Mouse (Mus musculus) forebrain, embryonic 13.5 days (tissue): ENCODE measurements around the gene D130043K22Rik. TPM values are rescaled to one million over a fixed set of nuclear protein-coding genes. Genes with fewer than 3 reads are reported as not detected.

ENCODE experiments used
- ATAC-seq: fragments of 200-750 bp; cut with Nextera tagmentation; 2 replicates; pipeline ENCODE4 v1.8.0; 2017
- H3K27ac ChIP-seq: fragments of 300-500 bp; sonication (generic); 2 replicates; pipeline ENCODE4 v1.5.1; 2015; ENCODE audit warnings: inconsistent platforms, mild to moderate bottlenecking, moderate library complexity
- H3K27me3 ChIP-seq: fragments of 300-500 bp; sonication (generic); 2 replicates; pipeline ENCODE4 v1.6.1; 2015; ENCODE audit warnings: mild to moderate bottlenecking, inconsistent platforms
- H3K36me3 ChIP-seq: fragments of 300-500 bp; sonication (generic); 2 replicates; pipeline ENCODE4 v1.6.1; 2015; ENCODE audit warnings: mild to moderate bottlenecking, inconsistent platforms; ENCODE audit not compliant: poor library complexity, severe bottlenecking
- H3K4me1 ChIP-seq: fragments of 300-500 bp; sonication (generic); 2 replicates; pipeline ENCODE4 v1.6.1; 2015; ENCODE audit warnings: inconsistent platforms
- H3K4me2 ChIP-seq: fragments of 300-500 bp; sonication (generic); 2 replicates; pipeline ENCODE4 v1.6.1; 2015; ENCODE audit warnings: inconsistent platforms, mild to moderate bottlenecking, moderate library complexity
- H3K4me3 ChIP-seq: fragments of 300-500 bp; sonication (generic); 2 replicates; pipeline ENCODE4 v1.5.1; 2015; ENCODE audit warnings: mild to moderate bottlenecking, inconsistent platforms
- H3K9ac ChIP-seq: fragments of 300-500 bp; sonication (generic); 2 replicates; pipeline ENCODE4 v1.6.1; 2015; ENCODE audit warnings: mild to moderate bottlenecking, inconsistent platforms
- H3K9me3 ChIP-seq: fragments of 300-500 bp; sonication (generic); replicated peaks from 2 replicates; pipeline ENCODE4 v1.6.1; 2016; ENCODE audit warnings: inconsistent platforms
- WGBS: fragments of 180-500 bp; shearing (Covaris S2); methylation state at CpG from one replicate; pipeline ENCODE4 v1.1.7; 2015; 5-methylcytosine and 5-hydroxymethylcytosine counted together
- polyA plus RNA-seq: library from polyadenylated mRNA; unstranded; fragments of >200 nt; fragmentation: Nextera tagmentation; extraction: Ambion mirVana; gene quantifications from 2 replicates; pipeline ENCODE4 v1.2.1, GENCODE M21; 2015

The D130043K22Rik gene
- polyA plus RNA-seq, 1 experiment from 2014 or later, result 0.96 TPM

DNA sequence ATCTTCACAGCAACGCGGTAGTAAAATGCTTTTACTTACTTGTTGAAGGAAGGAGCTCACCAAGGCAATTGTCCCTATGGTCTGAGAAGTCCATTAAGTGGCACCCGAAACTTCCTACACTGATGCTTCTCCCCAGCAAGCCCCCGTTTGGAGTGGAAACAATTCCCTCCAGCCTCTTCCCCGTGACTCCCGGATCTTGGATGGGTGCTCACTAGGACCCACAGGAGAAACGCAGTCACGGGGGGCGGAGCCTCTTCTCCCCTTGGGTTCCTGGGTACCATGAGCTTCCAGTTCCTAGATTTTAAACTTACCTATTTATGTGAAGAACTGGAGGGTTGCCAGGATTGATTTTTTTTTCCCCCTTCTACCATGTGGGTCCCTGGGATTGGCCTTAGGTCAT, 94.5 kb downstream of the D130043K22Rik start:
- WGBS, result 89% methylated on average over 9 of the region's 9 CpGs
- Histone ChIP-seq H3K4me2 (no peak overlapping the region), H3K27ac (no peak overlapping the region), H3K27me3 (0 out of 2 replicates have a peak, but pooled peaks cover 3% of the 10 kb centered on the region), H3K4me1 (peaks cover 27% of the 10 kb centered on the region), H3K4me3 (no peak overlapping the region), H3K9me3 (no peaks in the 10 kb centered on the region), H3K36me3 (no peaks in the 10 kb centered on the region), H3K9ac (no peak overlapping the region)
- no peak for ATAC-seq

DNA sequence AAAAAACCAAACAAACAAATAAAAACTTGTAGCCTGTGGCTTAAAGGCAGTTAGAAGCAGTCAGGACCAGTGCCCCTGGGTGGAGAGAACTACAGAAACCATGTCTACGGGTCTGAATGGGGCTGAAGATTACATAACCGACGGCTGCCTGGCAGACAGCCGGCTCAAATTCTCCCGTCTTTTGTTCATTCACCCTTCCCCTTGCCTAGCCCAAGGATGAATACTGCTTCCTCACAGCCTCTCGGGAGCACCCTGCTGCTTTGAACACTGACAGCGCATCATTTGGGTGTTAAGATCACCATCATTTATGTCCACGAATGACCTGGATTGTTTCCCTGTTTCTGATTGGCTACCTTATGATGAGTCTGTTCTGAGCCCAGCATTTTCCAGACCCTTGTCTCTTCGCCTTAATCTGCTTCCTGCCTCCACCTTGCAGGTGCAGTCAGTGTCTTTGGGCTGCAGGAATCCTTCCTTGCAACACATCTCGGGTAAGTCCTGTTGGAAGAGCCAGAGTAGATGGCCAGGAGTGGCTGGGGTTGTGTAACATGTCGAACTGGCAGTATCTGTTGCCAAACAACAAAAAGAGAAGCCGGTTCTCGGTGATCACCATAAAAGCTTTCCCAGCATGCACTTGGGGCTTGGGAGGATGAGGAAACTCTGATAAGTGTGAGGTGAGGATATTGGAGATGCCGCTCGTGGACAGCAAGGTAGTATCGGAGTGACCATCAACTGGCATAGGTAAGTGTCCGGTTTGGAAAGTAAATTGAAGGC, 97.8 kb downstream of the D130043K22Rik start, which contains the start of gene Gpld1:
Gene Gpld1 (plus strand): TSS at position 641 of the 771 bp plus-strand sequence.
- Histone ChIP-seq H3K9me3 (no peaks in the 10 kb centered on the region), H3K4me1 (peaks cover 17% of the 10 kb centered on the region), H3K4me2 (peak within 1 kb of the TSS; percentile 8; the same call in 1 of the 2 replicates), H3K36me3 (no peaks in the 10 kb centered on the region), H3K27me3 (0 out of 2 replicates have a peak, but pooled peaks cover 3% of the 10 kb centered on the region), H3K4me3 (no peak within 1 kb of the TSS), H3K27ac (no peak within 1 kb of the TSS), H3K9ac (no peak within 1 kb of the TSS)
- WGBS, result 44% methylated on average over 17 of the region's 17 CpGs
- ATAC-seq, result no peak

DNA sequence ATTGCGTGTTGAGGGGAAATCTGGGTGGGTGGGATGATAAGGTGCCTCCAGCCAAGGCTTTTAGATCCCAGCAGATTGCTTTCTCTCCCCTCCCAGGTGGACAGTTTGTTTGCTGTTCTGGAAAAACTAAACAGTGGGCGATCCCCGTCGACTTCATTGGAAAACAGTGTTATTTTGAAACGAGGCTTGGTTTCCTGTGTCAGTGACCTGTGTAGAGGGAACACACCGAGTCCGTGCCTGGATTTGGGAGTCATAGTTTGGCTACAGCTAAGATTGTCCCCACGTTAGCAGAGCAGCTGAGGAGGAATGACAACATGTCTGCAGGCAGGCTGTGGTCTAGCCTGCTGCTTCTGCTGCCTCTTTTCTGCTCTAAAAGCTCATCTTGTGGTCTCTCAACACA, 98.4 kb downstream of the D130043K22Rik start:
- WGBS, result 86% methylated on average over 8 of the region's 8 CpGs
- Histone ChIP-seq H3K9me3 (no peaks in the 10 kb centered on the region), H3K27me3 (0 out of 2 replicates have a peak, but pooled peaks cover 3% of the 10 kb centered on the region), H3K27ac (no peak overlapping the region), H3K4me1 (peaks cover 11% of the 10 kb centered on the region), H3K4me3 (no peak overlapping the region), H3K36me3 (no peaks in the 10 kb centered on the region), H3K9ac (no peak overlapping the region), H3K4me2 (no peak overlapping the region)
- no peak for ATAC-seq

DNA sequence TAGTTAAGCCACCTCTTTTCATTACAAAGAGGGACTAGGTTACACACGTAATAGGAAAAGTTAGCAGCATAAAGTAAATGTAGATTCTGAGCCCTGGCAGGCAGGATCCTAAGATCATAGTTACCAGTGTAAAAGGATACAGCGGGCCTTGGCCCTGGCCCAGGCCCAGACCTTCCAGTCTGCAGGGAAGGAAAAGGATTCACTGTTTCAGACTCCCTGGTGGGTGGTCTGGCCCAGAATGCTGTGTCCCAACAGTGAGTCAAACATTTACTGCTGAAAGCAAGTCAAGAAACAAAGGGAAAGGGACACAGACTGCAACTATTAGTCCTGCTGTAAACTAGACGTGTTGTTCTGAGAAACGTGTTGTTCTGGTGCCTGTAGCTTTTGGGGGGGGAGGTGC, 100.6 kb downstream of the D130043K22Rik start:
- no peak overlapping the region for H3K4me2 ChIP-seq
- no peak overlapping the region for H3K4me3 ChIP-seq
- no peak for ATAC-seq
- H3K27me3 ChIP-seq, result 0 out of 2 replicates have a peak, but pooled peaks cover 3% of the 10 kb centered on the region
- no peak overlapping the region for H3K27ac ChIP-seq
- WGBS, result 18% methylated on average over 4 of the region's 4 CpGs
- H3K36me3 ChIP-seq, result no peaks in the 10 kb centered on the region
- H3K4me1 ChIP-seq, result 0 out of 2 replicates have a peak, but pooled peaks cover 8% of the 10 kb centered on the region
- no peak overlapping the region for H3K9ac ChIP-seq
- no peaks in the 10 kb centered on the region for H3K9me3 ChIP-seq

DNA sequence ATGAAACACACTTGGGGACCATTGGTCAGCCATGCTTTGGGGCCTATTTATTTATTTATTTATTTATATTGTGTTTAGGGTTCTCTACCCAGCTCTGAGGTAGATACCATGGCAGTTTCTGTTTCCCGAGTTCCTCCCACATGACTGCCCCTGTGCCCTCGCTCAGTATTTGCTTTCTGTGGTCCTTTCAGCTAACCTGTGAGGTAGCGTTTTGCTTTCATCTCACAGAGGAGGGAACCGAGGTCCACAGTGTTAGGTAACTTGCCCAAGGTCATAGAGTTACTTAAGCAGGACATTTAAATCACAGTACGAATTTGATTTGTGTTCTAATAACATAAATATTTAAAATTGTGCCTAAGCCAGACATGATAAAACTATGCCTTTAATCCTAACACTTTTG, 102.2 kb downstream of the D130043K22Rik start:
- no peak overlapping the region for H3K4me3 ChIP-seq
- 91% methylated on average over 5 of the region's 5 CpGs for WGBS
- H3K27me3 ChIP-seq, result no peaks in the 10 kb centered on the region
- no peaks in the 10 kb centered on the region for H3K36me3 ChIP-seq
- no peak for ATAC-seq
- no peak overlapping the region for H3K27ac ChIP-seq
- H3K4me2 ChIP-seq, result no peak overlapping the region
- 0 out of 2 replicates have a peak, but pooled peaks cover 7% of the 10 kb centered on the region for H3K4me1 ChIP-seq
- no peak overlapping the region for H3K9ac ChIP-seq
- no peaks in the 10 kb centered on the region for H3K9me3 ChIP-seq

DNA sequence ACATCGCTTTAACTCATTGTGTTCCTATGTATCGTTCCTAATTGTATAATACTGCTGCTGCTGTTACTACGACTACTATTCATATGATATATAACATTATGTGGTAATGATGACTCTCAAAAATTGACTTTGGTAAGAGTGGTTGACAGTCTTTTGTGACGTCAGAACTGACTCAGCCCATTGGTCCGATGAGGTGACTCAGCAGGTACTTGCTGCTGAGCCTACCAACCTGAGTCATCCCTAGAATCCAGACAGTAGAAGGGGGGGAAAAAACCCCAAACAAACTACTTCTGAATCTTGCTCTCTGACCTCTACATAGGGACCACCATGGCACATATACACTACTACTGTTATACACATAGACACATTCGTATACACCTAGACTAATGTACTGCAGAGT, 103.9 kb downstream of the D130043K22Rik start:
- ATAC-seq, result no peak
- 91% methylated on average over 6 of the region's 6 CpGs for WGBS
- Histone ChIP-seq H3K36me3 (no peaks in the 10 kb centered on the region), H3K9ac (no peak overlapping the region), H3K9me3 (no peaks in the 10 kb centered on the region), H3K27ac (no peak overlapping the region), H3K4me2 (no peak overlapping the region), H3K4me3 (no peak overlapping the region), H3K27me3 (no peaks in the 10 kb centered on the region), H3K4me1 (no peaks in the 10 kb centered on the region)

Other genes with a start within 250 kb of the D130043K22Rik start
- not detected in 2 replicates for gene Armh2, start 103.9 kb upstream of the D130043K22Rik start, polyA plus RNA-seq
- 108 and 109 TPM in 2 replicates for gene Gmnn, start 83.2 kb upstream of the D130043K22Rik start, polyA plus RNA-seq
- 27.8 and 28.4 TPM in 2 replicates for gene BC005537, start 43.5 kb upstream of the D130043K22Rik start, polyA plus RNA-seq
- 63.6 and 66.5 TPM in 2 replicates for gene Acot13, start 13.6 kb upstream of the D130043K22Rik start, polyA plus RNA-seq
- 58.3 TPM in 2 replicates for gene Tdp2, start 13.5 kb upstream of the D130043K22Rik start, polyA plus RNA-seq
- gene Aldh5a1, start 92.5 kb downstream of the D130043K22Rik start, polyA plus RNA-seq, result 6.2 and 7.5 TPM in 2 replicates
- gene Gpld1, start 98.0 kb downstream of the D130043K22Rik start, polyA plus RNA-seq, result 0.27 and 0.47 TPM in 2 replicates
- 13.8 and 17.3 TPM in 2 replicates for gene Mrs2, start 175.2 kb downstream of the D130043K22Rik start, polyA plus RNA-seq
- 1.9 and 2.1 TPM in 2 replicates for gene Dcdc2a, start 210.9 kb downstream of the D130043K22Rik start, polyA plus RNA-seq